Mouse (Mus musculus) cerebellum, adult 2 months (tissue): ENCODE data around the gene Rrp7a.

ENCODE experiments used
- CTCF ChIP-seq: fragments of 200-500 bp; IDR thresholded peaks from 2 replicates; pipeline ENCODE4 v1.5.1; 2011; ENCODE audit warnings: low read depth, mild to moderate bottlenecking, control low read depth, low read length, moderate library complexity, borderline replicate concordance; ENCODE audit not compliant: insufficient read depth
- POLR2A ChIP-seq: fragments of 200-500 bp; IDR thresholded peaks from 2 replicates; pipeline ENCODE4 v1.6.1; 2011; ENCODE audit warnings: low read length, control low read depth, borderline replicate concordance; ENCODE audit not compliant: insufficient read depth

DNA sequence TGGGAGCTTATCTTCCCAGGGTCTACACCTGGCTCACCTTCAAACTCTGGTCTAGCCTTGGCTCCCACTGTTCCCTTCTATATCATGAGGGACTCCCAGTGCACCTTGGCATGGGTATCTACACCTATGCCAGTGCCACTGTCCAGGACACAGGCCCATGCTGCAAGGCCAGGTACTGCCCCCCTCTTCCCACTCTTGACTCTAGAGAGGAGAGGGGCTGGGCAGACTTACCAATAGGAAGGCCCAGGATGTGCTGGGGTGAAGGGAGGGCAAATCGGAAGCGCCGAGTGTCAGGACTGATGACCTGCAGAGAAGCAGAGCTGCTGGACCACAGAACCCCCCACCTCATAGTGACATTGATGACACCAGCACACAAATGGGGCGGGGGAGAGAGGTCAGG, 39.4 kb upstream of the Rrp7a start:
- TF ChIP-seq CTCF (no peak), POLR2A (no peak)
